Mouse (Mus musculus) olfactory bulb, adult 2 months (tissue): ENCODE measurements around the gene Slc35a5.

Experiments used
- CTCF ChIP-seq: fragments of 200-500 bp; IDR thresholded peaks from 2 replicates; pipeline ENCODE4 v1.5.1; 2012; ENCODE audit warnings: low read depth, mild to moderate bottlenecking, low read length, moderate library complexity; ENCODE audit not compliant: insufficient read depth
- POLR2A ChIP-seq: fragments of 200-500 bp; IDR thresholded peaks from 2 replicates; pipeline ENCODE4 v1.6.1; 2012; ENCODE audit warnings: mild to moderate bottlenecking, low read depth, low read length, moderate library complexity; ENCODE audit not compliant: insufficient read depth

DNA sequence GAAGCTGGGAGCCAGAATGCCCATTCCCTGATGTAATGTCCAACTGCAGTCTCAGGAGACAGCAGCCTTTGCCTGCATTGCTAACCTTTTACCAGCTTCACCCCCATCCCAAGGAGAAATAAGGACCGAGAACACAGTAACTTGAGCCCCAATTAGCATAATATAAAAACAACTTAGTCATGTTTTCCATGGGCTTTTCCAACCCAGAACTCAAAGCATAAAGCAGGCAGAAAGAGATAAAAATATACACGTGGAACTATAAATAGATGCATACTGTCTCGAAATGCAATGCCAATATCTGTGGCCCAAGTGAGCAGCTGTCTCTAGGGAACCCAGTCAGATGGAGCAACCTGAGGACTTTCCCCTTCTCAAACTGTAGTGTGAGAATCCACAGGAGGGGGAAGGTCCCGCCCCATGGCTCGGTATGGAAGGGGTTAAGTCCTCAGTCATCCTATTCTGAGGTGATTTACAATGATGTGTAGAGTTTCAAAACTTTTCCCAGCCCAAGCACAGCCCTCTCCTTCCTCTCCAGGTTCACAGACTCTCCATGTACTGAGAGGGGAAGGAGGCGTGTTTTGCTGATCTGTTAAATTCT, 65.3 kb downstream of the Slc35a5 start, which contains the start of gene Ccdc80:
- TF ChIP-seq CTCF (no peak), POLR2A (no peak)
